Mouse (Mus musculus): ENCODE data around the gene Taar8a.
"Not testable (repeated sequence)": the region's sequence is repeated elsewhere in the genome, so short reads cannot be mapped to it uniquely, and the experiment has no call there.

- not testable (repeated sequence) for TF ChIP-seq CTCF, POLR2A (IDR thresholded peaks at IDR 0.05; ENCODE audit: extremely low read depth, insufficient read depth, low read length)
These were observed 1.5 kb upstream of the Taar8a start for GRCm38 (mm10) chr10:24074751-24075150.

Measured in cortical plate, adult 2 months (tissue).